Mouse (Mus musculus) midbrain, embryonic 11.5 days (tissue): ENCODE measurements at regions not wholly inside any gene's neighbourhood (a gene's known extent, or its start where the extent isn't known, plus 50 kb on each side); places are given as distances from the start of the nearest gene placed in this dataset.

Experiments
- ATAC-seq: fragments of 200-750 bp; cut with Nextera tagmentation; 2 replicates; pipeline ENCODE4 v1.8.0; 2017; ENCODE audit warnings: moderate TSS enrichment, moderate library complexity; ENCODE audit not compliant: low FRiP score
- DNase-seq: peaks from one replicate; pipeline ENCODE4 v3.0.0; 2015; ENCODE audit warnings: low spot score; ENCODE audit errors: missing footprints
- H3K27ac ChIP-seq: fragments of 300-500 bp; sonication (generic); 2 replicates; pipeline ENCODE4 v1.5.1; 2014; ENCODE audit warnings: low read depth, low read length
- H3K27me3 ChIP-seq: fragments of 300-500 bp; sonication (generic); 2 replicates; pipeline ENCODE4 v1.6.1; 2014; ENCODE audit warnings: mild to moderate bottlenecking, low read length, moderate library complexity, mixed read lengths; ENCODE audit not compliant: control insufficient read depth, insufficient read depth
- H3K36me3 ChIP-seq: fragments of 300-500 bp; sonication (generic); 2 replicates; pipeline ENCODE4 v1.6.1; 2014; ENCODE audit warnings: mild to moderate bottlenecking, low read length, moderate library complexity, mixed read lengths; ENCODE audit not compliant: control insufficient read depth, insufficient read depth
- H3K4me1 ChIP-seq: fragments of 300-500 bp; sonication (generic); 2 replicates; pipeline ENCODE4 v1.6.1; 2014; ENCODE audit warnings: low read length; ENCODE audit not compliant: control insufficient read depth, insufficient read depth
- H3K4me2 ChIP-seq: fragments of 300-500 bp; sonication (generic); 2 replicates; pipeline ENCODE4 v1.6.1; 2014; ENCODE audit warnings: mild to moderate bottlenecking, moderate library complexity
- H3K4me3 ChIP-seq: fragments of 300-500 bp; sonication (generic); 2 replicates; pipeline ENCODE4 v1.5.1; 2014; ENCODE audit warnings: low read depth, low read length
- H3K9ac ChIP-seq: fragments of 300-500 bp; sonication (generic); 2 replicates; pipeline ENCODE4 v1.6.1; 2014; ENCODE audit warnings: low read length
- H3K9me3 ChIP-seq: fragments of 300-500 bp; sonication (generic); 2 replicates; pipeline ENCODE4 v1.6.1; 2016; ENCODE audit warnings: low read length; ENCODE audit not compliant: control insufficient read depth
- WGBS: fragments of 180-500 bp; shearing (Covaris S2); extraction: QIAGEN DNeasy Blood & Tissue Kit; methylation state at CpG from one replicate; pipeline ENCODE4 v1.1.7; 2014; 5-methylcytosine and 5-hydroxymethylcytosine counted together

- no peak overlapping the region for H3K4me3 ChIP-seq
- H3K27ac ChIP-seq = no peak overlapping the region
- H3K4me1 ChIP-seq = no peaks in the 10 kb centered on the region
- H3K4me2 ChIP-seq = no peak overlapping the region
- no peaks in the 10 kb centered on the region for H3K36me3 ChIP-seq
- H3K9ac ChIP-seq = no peak overlapping the region
- H3K27me3 ChIP-seq = no peaks in the 10 kb centered on the region
- WGBS = 79% methylated on average over 12 of the region's 12 CpGs
- no peaks in the 10 kb centered on the region for H3K9me3 ChIP-seq
- DNase-seq (no peak), ATAC-seq (no peak)
Measured at GRCm38 (mm10) chr4:105316478-105317206, 159.5 kb downstream of the Plpp3 start.

- peak; percentile 1 for DNase-seq
- Histone ChIP-seq H3K4me2 (no peak overlapping the region), H3K27me3 (no peaks in the 10 kb centered on the region), H3K27ac (no peak overlapping the region), H3K9me3 (no peaks in the 10 kb centered on the region), H3K36me3 (no peaks in the 10 kb centered on the region), H3K4me3 (no peak overlapping the region), H3K9ac (no peak overlapping the region), H3K4me1 (no peaks in the 10 kb centered on the region; the same call in 1 of the 2 replicates)
- 89% methylated on average over 2 of the region's 2 CpGs for WGBS
- no peak for ATAC-seq
Measured at GRCm38 (mm10) chr4:105318421-105318820, 161.3 kb downstream of the Plpp3 start.

- ATAC-seq (no peak), DNase-seq (no peak)
- Histone ChIP-seq H3K36me3 (no peaks in the 10 kb centered on the region), H3K4me1 (no peaks in the 10 kb centered on the region; the same call in 1 of the 2 replicates), H3K27me3 (no peaks in the 10 kb centered on the region), H3K9ac (no peak overlapping the region), H3K27ac (no peak overlapping the region), H3K4me3 (no peak overlapping the region), H3K4me2 (no peak overlapping the region), H3K9me3 (no peaks in the 10 kb centered on the region)
- WGBS = 67% methylated on average over 1 of the region's 1 CpGs
Measured at GRCm38 (mm10) chr4:105323446-105323845, 166.3 kb downstream of the Plpp3 start.

DNA sequence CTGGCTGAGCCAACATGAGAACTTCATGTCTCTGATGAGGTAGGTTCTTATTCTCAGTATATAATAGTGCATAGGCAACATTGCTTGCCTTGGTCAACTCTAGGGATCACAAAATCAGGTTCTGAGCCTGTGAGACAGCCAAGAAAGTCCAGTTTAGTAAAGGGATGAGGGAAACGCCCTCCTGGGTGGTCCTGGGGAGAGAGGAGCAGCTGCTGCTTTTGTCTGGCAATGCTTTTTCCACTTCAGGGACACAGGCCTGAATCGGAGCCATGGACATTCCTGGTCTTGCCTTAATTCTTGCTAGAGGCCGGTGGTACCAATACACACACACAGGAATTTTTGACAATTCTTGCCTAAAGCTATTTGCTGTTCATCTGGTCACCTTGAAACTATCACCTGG lies 169.8 kb downstream of the Plpp3 start:
- ATAC-seq (no peak), DNase-seq (no peak)
- Histone ChIP-seq H3K27ac (no peak overlapping the region), H3K9me3 (no peaks in the 10 kb centered on the region), H3K9ac (no peak overlapping the region), H3K27me3 (no peaks in the 10 kb centered on the region), H3K4me3 (no peak overlapping the region), H3K4me1 (no peaks in the 10 kb centered on the region; the same call in 1 of the 2 replicates), H3K4me2 (no peak overlapping the region), H3K36me3 (no peaks in the 10 kb centered on the region)
- 43% methylated on average over 3 of the region's 3 CpGs for WGBS

- no peak for ATAC-seq
- no peaks in the 10 kb centered on the region for H3K27me3 ChIP-seq
- no peak overlapping the region for H3K9ac ChIP-seq
- H3K36me3 ChIP-seq = no peaks in the 10 kb centered on the region
- no peak overlapping the region for H3K4me3 ChIP-seq
- H3K9me3 ChIP-seq = no peaks in the 10 kb centered on the region
- H3K27ac ChIP-seq = no peak overlapping the region
- no peaks in the 10 kb centered on the region; the same call in 1 of the 2 replicates for H3K4me1 ChIP-seq
- no peak overlapping the region for H3K4me2 ChIP-seq
- DNase-seq = no peak
- 91% methylated on average over 5 of the region's 5 CpGs for WGBS
Measured at GRCm38 (mm10) chr4:105327711-105328471, 170.7 kb downstream of the Plpp3 start.

GRCm38 (mm10) chr4:105328776-105329175 lies 171.6 kb downstream of the Plpp3 start:
- WGBS = 89% methylated on average over 10 of the region's 10 CpGs
- Histone ChIP-seq H3K4me2 (no peak overlapping the region), H3K9ac (no peak overlapping the region), H3K27me3 (no peaks in the 10 kb centered on the region), H3K9me3 (no peaks in the 10 kb centered on the region), H3K4me3 (no peak overlapping the region), H3K4me1 (no peaks in the 10 kb centered on the region), H3K27ac (no peak overlapping the region), H3K36me3 (no peaks in the 10 kb centered on the region)
- ATAC-seq = no peak
- DNase-seq = no peak

- Histone ChIP-seq H3K9me3 (no peaks in the 10 kb centered on the region), H3K4me2 (no peak overlapping the region), H3K9ac (no peak overlapping the region), H3K36me3 (no peaks in the 10 kb centered on the region), H3K27ac (no peak overlapping the region), H3K4me1 (no peaks in the 10 kb centered on the region), H3K4me3 (no peak overlapping the region), H3K27me3 (no peaks in the 10 kb centered on the region)
- 91% methylated on average over 10 of the region's 10 CpGs for WGBS
- DNase-seq (peak; percentile 59), ATAC-seq (no peak)
Measured at GRCm38 (mm10) chr4:105332081-105332480, 174.9 kb downstream of the Plpp3 start.

GRCm38 (mm10) chr4:105335872-105336271 lies 178.7 kb downstream of the Plpp3 start:
- H3K9ac ChIP-seq = no peak overlapping the region
- H3K27me3 ChIP-seq = no peaks in the 10 kb centered on the region
- no peak overlapping the region for H3K4me2 ChIP-seq
- DNase-seq (peak; percentile 70), ATAC-seq (no peak)
- no peak overlapping the region for H3K4me3 ChIP-seq
- no peak overlapping the region for H3K27ac ChIP-seq
- H3K36me3 ChIP-seq = no peaks in the 10 kb centered on the region
- no peaks in the 10 kb centered on the region for H3K4me1 ChIP-seq
- WGBS = 56% methylated on average over 1 of the region's 1 CpGs
- no peaks in the 10 kb centered on the region for H3K9me3 ChIP-seq

GRCm38 (mm10) chr4:105336557-105336956 lies 179.4 kb downstream of the Plpp3 start:
- H3K27ac ChIP-seq = no peak overlapping the region
- WGBS = 80% methylated on average over 4 of the region's 4 CpGs
- no peaks in the 10 kb centered on the region for H3K36me3 ChIP-seq
- H3K4me1 ChIP-seq = no peaks in the 10 kb centered on the region
- no peaks in the 10 kb centered on the region for H3K9me3 ChIP-seq
- H3K9ac ChIP-seq = no peak overlapping the region
- no peak overlapping the region for H3K4me3 ChIP-seq
- no peak for ATAC-seq
- DNase-seq = no peak
- no peak overlapping the region for H3K4me2 ChIP-seq
- H3K27me3 ChIP-seq = no peaks in the 10 kb centered on the region
